Mouse (Mus musculus) left cerebral cortex, postnatal 25 days (tissue): ENCODE data around the gene Sipa1l1. TPM values are rescaled to one million over a fixed set of nuclear protein-coding genes. Genes with fewer than 3 reads are reported as not detected.

Source experiments
- DNase-seq, 2 experiments: peaks; one replicate each; pipeline ENCODE4 v3.0.0; 2022; ENCODE audit warnings: low spot score in 2 of 2, mixed read lengths in 1 of 2
- intact Hi-C: fragments of 180-260 bp; cut with DNase I; formaldehyde crosslinking; loops from one replicate; pipeline ENCODE4 v1.15.1; 2025
- total RNA-seq, 2 experiments: library from RNA; stranded (reverse); gene quantifications; 2 replicates each; pipeline ENCODE4 v1.2.3; 2021

Gene Sipa1l1
- total RNA-seq, 2 experiments from 2014 or later: 258 to 266 TPM

- intact Hi-C loops: no loop called here
- DNase-seq: no peak
These were observed 152.3 kb downstream of the Sipa1l1 start for GRCm38 (mm10) chr12:82321397-82321796.

GRCm38 (mm10) chr12:82321855-82322254 lies 152.7 kb downstream of the Sipa1l1 start:
- intact Hi-C loops: no loop called here

GRCm38 (mm10) chr12:82322759-82323451 lies 153.8 kb downstream of the Sipa1l1 start:
- DNase-seq: no peak
- intact Hi-C loops: no loop called here

More at GRCm38 (mm10) chr12:82321855-82322254, 152.7 kb downstream of the Sipa1l1 start:
- DNase-seq: no peak

GRCm38 (mm10) chr12:82324621-82325020 lies 155.5 kb downstream of the Sipa1l1 start:
- no peak for DNase-seq
- intact Hi-C loops: no loop called here

GRCm38 (mm10) chr12:82325502-82325901 lies 156.4 kb downstream of the Sipa1l1 start:
- DNase-seq: no peak
- intact Hi-C loops: no loop called here

GRCm38 (mm10) chr12:82326438-82326837 lies 157.3 kb downstream of the Sipa1l1 start:
- no peak for DNase-seq
- intact Hi-C loops: no loop called here

- intact Hi-C loops: no loop called here
- DNase-seq: no peak
These were observed 159.0 kb downstream of the Sipa1l1 start for GRCm38 (mm10) chr12:82328112-82328511.

GRCm38 (mm10) chr12:82332836-82333614 lies 163.9 kb downstream of the Sipa1l1 start:
- intact Hi-C loops: no loop called here
- no peak for DNase-seq

- DNase-seq: no peak
- intact Hi-C loops: no loop called here
These were observed 164.9 kb downstream of the Sipa1l1 start for GRCm38 (mm10) chr12:82333999-82334398.

- DNase-seq: peak in 1 of 2 experiments; percentile 53
- intact Hi-C loops: no loop called here
These were observed 165.4 kb downstream of the Sipa1l1 start for GRCm38 (mm10) chr12:82334550-82334949.

- intact Hi-C loops: no loop called here
- no peak for DNase-seq
These were observed 166.0 kb downstream of the Sipa1l1 start for GRCm38 (mm10) chr12:82335095-82335494.

- no peak for DNase-seq
- intact Hi-C loops: no loop called here
These were observed 169.4 kb downstream of the Sipa1l1 start for GRCm38 (mm10) chr12:82338550-82338949.

GRCm38 (mm10) chr12:82339221-82339861 lies 170.2 kb downstream of the Sipa1l1 start:
- intact Hi-C loops: no loop called here
- peak; percentile 74 to 81 for DNase-seq

- intact Hi-C loops: no loop called here
- no peak for DNase-seq
These were observed 171.2 kb downstream of the Sipa1l1 start for GRCm38 (mm10) chr12:82340196-82340918.

- no peak for DNase-seq
- intact Hi-C loops: no loop called here
These were observed 172.1 kb downstream of the Sipa1l1 start for GRCm38 (mm10) chr12:82341181-82341580.

GRCm38 (mm10) chr12:82341696-82342095 lies 172.6 kb downstream of the Sipa1l1 start:
- intact Hi-C loops: no loop called here
- no peak for DNase-seq

GRCm38 (mm10) chr12:82350082-82350481 lies 181.0 kb downstream of the Sipa1l1 start:
- no peak for DNase-seq
- intact Hi-C loops: no loop called here

- DNase-seq: no peak
- intact Hi-C loops: no loop called here
These were observed 181.8 kb downstream of the Sipa1l1 start for GRCm38 (mm10) chr12:82350891-82351290.

GRCm38 (mm10) chr12:82353660-82354059 lies 184.5 kb downstream of the Sipa1l1 start:
- intact Hi-C loops: no loop called here
- no peak for DNase-seq
